Mouse (Mus musculus) megakaryocyte, embryonic 14.5 days (primary cell): ENCODE data around the gene Rab10.

ENCODE experiments used
- FLI1 ChIP-seq: IDR thresholded peaks from 2 replicates; pipeline ENCODE4 v1.6.1; 2012; ENCODE audit warnings: low read length, inconsistent platforms, mixed read lengths
- GATA1 ChIP-seq: IDR thresholded peaks from 3 replicates; pipeline ENCODE4 v1.6.1; 2012; ENCODE audit warnings: mixed read lengths, low read length, inconsistent platforms, borderline replicate concordance

DNA sequence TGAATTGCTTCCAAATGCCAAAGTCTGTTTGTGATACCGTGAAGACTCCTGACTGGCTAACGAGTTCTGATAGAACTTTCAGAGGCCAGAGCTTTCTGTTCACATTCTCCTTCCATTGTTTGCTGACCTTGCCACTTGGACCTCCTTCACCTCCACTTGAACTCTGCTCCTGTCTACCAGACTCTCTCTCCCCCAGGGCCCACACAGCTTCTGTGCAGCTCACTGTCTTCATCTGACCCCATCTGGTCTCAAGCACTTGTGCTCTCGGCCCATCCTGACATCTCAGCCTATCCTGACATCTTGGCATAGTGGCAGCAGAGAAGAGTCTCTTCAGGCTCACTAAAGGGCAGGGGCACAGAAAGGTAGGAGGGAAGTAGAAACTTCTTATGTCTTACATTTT, 7.2 kb upstream of the Rab10 start:
- TF ChIP-seq GATA1 (no peak), FLI1 (no peak)
